Mouse (Mus musculus) neural tube, embryonic 13.5 days (tissue): ENCODE results near the gene Dnase1l2. TPM values are rescaled to one million over a fixed set of nuclear protein-coding genes. Genes with fewer than 3 reads are reported as not detected.
"Not testable (repeated sequence)": the region's sequence is repeated elsewhere in the genome, so short reads cannot be mapped to it uniquely, and the experiment has no call there.

Experiments used
- ATAC-seq: fragments of 200-750 bp; cut with Nextera tagmentation; 2 replicates; pipeline ENCODE4 v1.8.0; 2017; ENCODE audit warnings: low read depth, mild to moderate bottlenecking, moderate TSS enrichment, moderate library complexity
- H3K27ac ChIP-seq: fragments of 300-500 bp; sonication (generic); replicated peaks from 2 replicates; pipeline ENCODE4 v1.5.1; 2015; ENCODE audit warnings: moderate library complexity, mild to moderate bottlenecking, inconsistent platforms
- H3K27me3 ChIP-seq: fragments of 300-500 bp; sonication (generic); 2 replicates; pipeline ENCODE4 v1.6.1; 2015; ENCODE audit warnings: mild to moderate bottlenecking, inconsistent platforms
- H3K36me3 ChIP-seq: fragments of 300-500 bp; sonication (generic); 2 replicates; pipeline ENCODE4 v1.6.1; 2015; ENCODE audit warnings: mild to moderate bottlenecking, inconsistent platforms
- H3K4me1 ChIP-seq: fragments of 300-500 bp; sonication (generic); replicated peaks from 2 replicates; pipeline ENCODE4 v1.6.1; 2015; ENCODE audit warnings: inconsistent platforms
- H3K4me2 ChIP-seq: fragments of 300-500 bp; sonication (generic); 2 replicates; pipeline ENCODE4 v1.6.1; 2015; ENCODE audit warnings: inconsistent platforms, mild to moderate bottlenecking, moderate library complexity
- H3K4me3 ChIP-seq: fragments of 300-500 bp; sonication (generic); 2 replicates; pipeline ENCODE4 v1.5.1; 2015; ENCODE audit warnings: mild to moderate bottlenecking, inconsistent platforms
- H3K9ac ChIP-seq: fragments of 300-500 bp; sonication (generic); 2 replicates; pipeline ENCODE4 v1.6.1; 2015; ENCODE audit warnings: moderate library complexity, mild to moderate bottlenecking, inconsistent platforms
- H3K9me3 ChIP-seq: fragments of 300-500 bp; sonication (generic); 2 replicates; pipeline ENCODE4 v1.6.1; 2016; ENCODE audit warnings: inconsistent platforms
- whole genome bisulfite sequencing: fragments of 180-500 bp; shearing (Covaris S2); methylation state at CpG from one replicate; pipeline ENCODE4 v1.1.7; 2015; 5-methylcytosine and 5-hydroxymethylcytosine counted together
- polyA plus RNA-seq: library from polyadenylated mRNA; unstranded; fragments of >200 nt; fragmentation: Nextera tagmentation; extraction: Ambion mirVana; gene quantifications from 2 replicates; pipeline ENCODE4 v1.2.1, GENCODE M21; 2015

The Dnase1l2 gene
- polyA plus RNA-seq, 1 experiment from 2014 or later, result 5.5 TPM

GRCm38 (mm10) chr17:24469336-24469909, 26.5 kb upstream of the Dnase1l2 start:
- ATAC-seq, result no peak
- WGBS, result 18% methylated on average over 7 of the region's 7 CpGs
- Histone ChIP-seq H3K4me2 (peak overlapping the region; percentile 100), H3K9ac (peak overlapping the region; percentile 73), H3K4me3 (peak overlapping the region; percentile 91), H3K27me3 (no peaks in the 10 kb centered on the region), H3K27ac (peak overlapping the region; percentile 91), H3K36me3 (peaks cover 16% of the 10 kb centered on the region), H3K4me1 (peaks cover 42% of the 10 kb centered on the region), H3K9me3 (no peaks in the 10 kb centered on the region)

GRCm38 (mm10) chr17:24468636-24469246, 25.8 kb upstream of the Dnase1l2 start:
- H3K4me3 ChIP-seq, result no peak overlapping the region
- H3K9me3 ChIP-seq, result no peaks in the 10 kb centered on the region
- WGBS, result 85% methylated on average over 5 of the region's 5 CpGs
- no peaks in the 10 kb centered on the region for H3K27me3 ChIP-seq
- peaks cover 35% of the 10 kb centered on the region for H3K4me1 ChIP-seq
- peaks cover 9% of the 10 kb centered on the region for H3K36me3 ChIP-seq
- ATAC-seq, result no peak
- H3K27ac ChIP-seq, result no peak overlapping the region
- H3K9ac ChIP-seq, result no peak overlapping the region
- H3K4me2 ChIP-seq, result no peak overlapping the region

- ATAC-seq, result no peak
- no peak overlapping the region for H3K9ac ChIP-seq
- WGBS, result 56% methylated on average over 6 of the region's 6 CpGs
Measured at GRCm38 (mm10) chr17:24463374-24464133, 20.6 kb upstream of the Dnase1l2 start.

GRCm38 (mm10) chr17:24462932-24463331, 20.0 kb upstream of the Dnase1l2 start:
- H3K9ac ChIP-seq, result no peak overlapping the region
- no peak for ATAC-seq
- no peak overlapping the region for H3K27ac ChIP-seq
- H3K36me3 ChIP-seq, result no peaks in the 10 kb centered on the region
- H3K27me3 ChIP-seq, result no peaks in the 10 kb centered on the region
- H3K4me1 ChIP-seq, result no peaks in the 10 kb centered on the region
- 82% methylated on average over 1 of the region's 1 CpGs for WGBS
- no peak overlapping the region for H3K4me2 ChIP-seq
- H3K4me3 ChIP-seq, result no peak overlapping the region
- no peaks in the 10 kb centered on the region for H3K9me3 ChIP-seq

More at GRCm38 (mm10) chr17:24463374-24464133, 20.6 kb upstream of the Dnase1l2 start:
- H3K36me3 ChIP-seq, result no peaks in the 10 kb centered on the region
- no peak overlapping the region for H3K27ac ChIP-seq
- H3K4me3 ChIP-seq, result no peak overlapping the region
- H3K9me3 ChIP-seq, result no peaks in the 10 kb centered on the region
- no peak overlapping the region for H3K4me2 ChIP-seq
- no peaks in the 10 kb centered on the region for H3K27me3 ChIP-seq
- H3K4me1 ChIP-seq, result no peaks in the 10 kb centered on the region

GRCm38 (mm10) chr17:24461580-24461979, 18.7 kb upstream of the Dnase1l2 start:
- Histone ChIP-seq H3K27me3 (no peaks in the 10 kb centered on the region), H3K27ac (no peak overlapping the region), H3K4me3 (no peak overlapping the region), H3K4me2 (no peak overlapping the region), H3K4me1 (no peaks in the 10 kb centered on the region), H3K36me3 (no peaks in the 10 kb centered on the region), H3K9ac (no peak overlapping the region), H3K9me3 (no peaks in the 10 kb centered on the region)
- WGBS, result 76% methylated on average over 2 of the region's 2 CpGs
- ATAC-seq, result no peak

GRCm38 (mm10) chr17:24455523-24456206, 12.8 kb upstream of the Dnase1l2 start:
- H3K9ac ChIP-seq, H3K27ac ChIP-seq, H3K36me3 ChIP-seq, H3K27me3 ChIP-seq, H3K9me3 ChIP-seq: not testable (repeated sequence)
- Histone ChIP-seq H3K4me1 (peaks cover 27% of the 10 kb centered on the region), H3K4me3 (peak overlapping the region; percentile 91), H3K4me2 (peak overlapping the region; percentile 87)
- peak; percentile 40 for ATAC-seq
- WGBS, result 55% methylated on average over 10 of the region's 10 CpGs

GRCm38 (mm10) chr17:24454756-24455522, 12.0 kb upstream of the Dnase1l2 start:
- under 1% methylated on average over 57 of the region's 67 CpGs for WGBS

GRCm38 (mm10) chr17:24454218-24454755, 11.4 kb upstream of the Dnase1l2 start:
- Histone ChIP-seq H3K4me2 (peak overlapping the region; percentile 87), H3K36me3 (peaks cover 20% of the 10 kb centered on the region), H3K4me3 (peak overlapping the region; percentile 91), H3K27me3 (no peaks in the 10 kb centered on the region), H3K27ac (peak overlapping the region; percentile 95), H3K9ac (peak overlapping the region; percentile 94), H3K9me3 (no peaks in the 10 kb centered on the region), H3K4me1 (peaks cover 27% of the 10 kb centered on the region)
- no peak for ATAC-seq
- WGBS, result 13% methylated on average over 14 of the region's 14 CpGs

More at GRCm38 (mm10) chr17:24454756-24455522, 12.0 kb upstream of the Dnase1l2 start:
- Histone ChIP-seq H3K9ac (peak overlapping the region; percentile 94), H3K36me3 (peaks cover 14% of the 10 kb centered on the region), H3K27me3 (no peaks in the 10 kb centered on the region), H3K27ac (peak overlapping the region; percentile 95), H3K9me3 (no peaks in the 10 kb centered on the region), H3K4me3 (peak overlapping the region; percentile 91), H3K4me2 (peak overlapping the region; percentile 87), H3K4me1 (peaks cover 27% of the 10 kb centered on the region)
- ATAC-seq, result peak; percentile 97

- ATAC-seq, result no peak
- Histone ChIP-seq H3K27ac (no peak overlapping the region), H3K36me3 (peaks cover 29% of the 10 kb centered on the region), H3K4me1 (peaks cover 27% of the 10 kb centered on the region), H3K27me3 (no peaks in the 10 kb centered on the region), H3K9ac (no peak overlapping the region; the same call in 1 of the 2 replicates), H3K4me2 (peak overlapping the region; percentile 87), H3K9me3 (no peaks in the 10 kb centered on the region), H3K4me3 (peak overlapping the region; percentile 91)
- 84% methylated on average over 2 of the region's 2 CpGs for WGBS
Measured at GRCm38 (mm10) chr17:24453372-24453771, 10.5 kb upstream of the Dnase1l2 start.

GRCm38 (mm10) chr17:24451220-24451619, 8.3 kb upstream of the Dnase1l2 start:
- Histone ChIP-seq H3K9me3 (no peaks in the 10 kb centered on the region), H3K4me1 (peaks cover 27% of the 10 kb centered on the region), H3K27me3 (no peaks in the 10 kb centered on the region), H3K4me2 (no peak overlapping the region), H3K27ac (no peak overlapping the region), H3K4me3 (no peak overlapping the region), H3K36me3 (peaks cover 51% of the 10 kb centered on the region), H3K9ac (no peak overlapping the region)
- WGBS, result 93% methylated on average over 6 of the region's 6 CpGs
- no peak for ATAC-seq

GRCm38 (mm10) chr17:24449507-24449906, 6.6 kb upstream of the Dnase1l2 start:
- H3K4me2 ChIP-seq, result no peak overlapping the region
- WGBS, result 95% methylated on average over 6 of the region's 6 CpGs
- H3K36me3 ChIP-seq, result peaks cover 68% of the 10 kb centered on the region
- no peaks in the 10 kb centered on the region for H3K9me3 ChIP-seq
- H3K4me3 ChIP-seq, result no peak overlapping the region
- peaks cover 26% of the 10 kb centered on the region for H3K4me1 ChIP-seq
- ATAC-seq, result no peak
- no peak overlapping the region for H3K27ac ChIP-seq
- no peak overlapping the region for H3K9ac ChIP-seq
- no peaks in the 10 kb centered on the region for H3K27me3 ChIP-seq
